ENCODE assay signal across 8 mouse cellular contexts in the genomic region with DNA sequence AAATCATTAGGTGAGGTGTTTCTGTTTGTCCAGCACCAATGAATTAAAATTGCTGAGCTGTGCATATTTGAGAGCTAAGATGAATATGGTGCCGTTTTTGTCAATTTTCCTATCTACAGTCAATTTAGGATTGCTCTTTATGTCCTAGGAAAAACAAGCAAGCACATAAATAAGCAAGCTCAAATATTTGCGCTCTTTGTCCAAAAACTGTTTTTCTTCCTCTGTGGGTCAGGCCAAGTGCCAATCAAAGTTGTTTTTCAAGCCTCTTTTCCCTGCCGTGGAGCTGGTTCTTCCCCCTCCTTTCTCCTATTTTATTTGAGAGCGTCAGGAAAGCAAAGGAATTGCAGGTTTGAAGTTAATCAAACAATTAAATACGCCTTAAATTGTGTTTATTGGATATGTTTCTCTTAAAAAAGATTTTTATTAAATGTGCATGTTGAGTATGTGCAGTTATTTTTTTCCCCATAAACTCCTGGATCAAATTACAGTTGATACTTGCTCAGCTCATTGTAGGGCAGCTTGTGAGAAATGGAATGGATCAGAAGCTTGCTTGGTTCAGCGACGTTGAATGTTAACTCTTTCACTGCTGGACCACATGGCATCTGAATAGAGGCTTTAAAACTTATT. TPM values are rescaled to one million over a fixed set of nuclear protein-coding genes. Genes with fewer than 3 reads are reported as not detected.
DNase-seq lines count a peak whose midpoint lies in the region; ATAC-seq and TF ChIP-seq lines count a peak whose summit lies in the region.

No protein-coding gene starts in this region.

- H3K4me1 ChIP-seq in forebrain, postnatal 0 days (ENCODE audit: insufficient read depth): 0 out of 2 replicates have a peak, but pooled peaks cover 4% of the 10 kb centered on the region
- peaks cover 8% of the 10 kb centered on the region; the same call in 1 of the 2 replicates for H3K4me1 ChIP-seq in midbrain, postnatal 0 days (ENCODE audit: insufficient read depth, low read length)

- no peak for TF ChIP-seq CTCF in forebrain, postnatal 0 days (IDR thresholded peaks at IDR 0.05; ENCODE audit: low read depth)
- TF ChIP-seq CTCF in midbrain, postnatal 0 days (IDR thresholded peaks at IDR 0.05): no peak

- H3K4me2 ChIP-seq in forebrain, postnatal 0 days (ENCODE audit: low read depth): peak overlapping the region; percentile 69
- H3K4me2 ChIP-seq in midbrain, postnatal 0 days (ENCODE audit: low read depth, low read length, poor library complexity, severe bottlenecking): peak overlapping the region; percentile 54

- no peak for ATAC-seq in forebrain, postnatal 0 days
- no peak for ATAC-seq in midbrain, postnatal 0 days (ENCODE audit: low FRiP score)

- H3K27me3 ChIP-seq in forebrain, postnatal 0 days (ENCODE audit: insufficient read depth, low read length): no peaks in the 10 kb centered on the region
- H3K27me3 ChIP-seq in midbrain, postnatal 0 days (ENCODE audit: insufficient read depth, low read length): no peaks in the 10 kb centered on the region

- H3K9me3 ChIP-seq in forebrain, postnatal 0 days (ENCODE audit: low read length): no peaks in the 10 kb centered on the region
- H3K9me3 ChIP-seq in midbrain, postnatal 0 days (ENCODE audit: low read length): no peaks in the 10 kb centered on the region

- H3K9ac ChIP-seq in forebrain, postnatal 0 days: peak overlapping the region; percentile 79
- H3K9ac ChIP-seq in midbrain, postnatal 0 days (replicated peaks; ENCODE audit: low read length, poor library complexity, severe bottlenecking): peak overlapping the region; percentile 79

- DNase-seq in gastrocnemius, adult 18-20 months (ENCODE audit: low spot score): peak; percentile 3
- no peak for DNase-seq in gastrocnemius, postnatal 25 days
- peak; percentile 87 for DNase-seq in adipocyte (ENCODE audit: low spot score)
- peak; percentile 42 for DNase-seq in forebrain, postnatal 0 days
- DNase-seq in kidney, postnatal 10 days: peak; percentile 21
- DNase-seq in midbrain, postnatal 0 days (ENCODE audit: low spot score): peak; percentile 49
- DNase-seq in thymus, postnatal 14 days: no peak
- DNase-seq in right cerebral cortex, adult 2 months (ENCODE audit: low spot score in 2 of 2): no peak

- peak overlapping the region; percentile 90 for H3K4me3 ChIP-seq in forebrain, postnatal 0 days (ENCODE audit: low read depth, low read length)
- H3K4me3 ChIP-seq in midbrain, postnatal 0 days (ENCODE audit: low read depth, low read length): peak overlapping the region; percentile 79

- under 1% methylated on average over 7 of the region's 7 CpGs for WGBS in forebrain, postnatal 0 days
- WGBS in midbrain, postnatal 0 days: 2% methylated on average over 7 of the region's 7 CpGs

- no peaks in the 10 kb centered on the region for H3K36me3 ChIP-seq in forebrain, postnatal 0 days (ENCODE audit: insufficient read depth)
- H3K36me3 ChIP-seq in midbrain, postnatal 0 days (ENCODE audit: insufficient read depth, low read length): no peaks in the 10 kb centered on the region

- H3K27ac ChIP-seq in forebrain, postnatal 0 days (ENCODE audit: low read depth, low read length): no peak overlapping the region
- peak overlapping the region; percentile 95 for H3K27ac ChIP-seq in midbrain, postnatal 0 days (ENCODE audit: low read depth, low read length)

RNA-seq across cellular contexts. Expression of gene Sesn3, which starts 2.6 kb away (rescaled TPM):
- total RNA-seq in gastrocnemius, adult 18-20 months (2021): 10 to 100 TPM; 14.8 to 18.7 TPM
- total RNA-seq in gastrocnemius, postnatal 25 days (2021): 10 to 100 TPM; 24.9 to 29.0 TPM
- 29.8 and 40.5 TPM in 2 replicates for total RNA-seq in forebrain, postnatal 0 days (2014; rRNA removed)
- 9.3 and 16.3 TPM in 2 replicates for polyA plus RNA-seq in forebrain, postnatal 0 days (2015; fragmentation: Nextera tagmentation; extraction: Ambion mirVana)
- 59.2 and 73.0 TPM in 2 replicates for total RNA-seq in midbrain, postnatal 0 days (2014; rRNA removed)
- polyA plus RNA-seq in midbrain, postnatal 0 days (2015; fragmentation: Nextera tagmentation; extraction: Ambion mirVana): 18.2 and 22.9 TPM in 2 replicates

Comparison
In these comparisons a context has a peak if more than half of its experiments do, and no peak if none do; other contexts are left out.
1. DNase-seq: peak in gastrocnemius, adult 18-20 months (single experiment), adipocyte (single experiment), forebrain, postnatal 0 days (single experiment), kidney, postnatal 10 days (single experiment) and midbrain, postnatal 0 days (single experiment); none in gastrocnemius, postnatal 25 days (single experiment), thymus, postnatal 14 days (single experiment) and right cerebral cortex, adult 2 months (0 of 2).